In genomic region chr7:111694312-111694711, GRCm38 (mm10) we compare ENCODE assay signal across 8 mouse cellular contexts.
DNase-seq lines count a peak whose midpoint lies in the region; ATAC-seq and TF ChIP-seq lines count a peak whose summit lies in the region.

No protein-coding gene starts in this region.

- H3K4me3 ChIP-seq in hindbrain, postnatal 0 days (ENCODE audit: low read length): no peak overlapping the region
- H3K4me3 ChIP-seq in hindbrain, embryonic 10.5 days: no peak overlapping the region
- H3K4me3 ChIP-seq in limb, embryonic 15.5 days: no peak overlapping the region

- DNase-seq in hindbrain, postnatal 0 days (ENCODE audit: low spot score): peak; percentile 75
- DNase-seq in hindbrain, embryonic 10.5 days (ENCODE audit: low spot score): no peak
- peak; percentile 22 to 64 for DNase-seq in adrenal gland, postnatal 36 days
- DNase-seq in gastrocnemius, adult 18-20 months (ENCODE audit: low spot score): peak; percentile 85
- no peak for DNase-seq in left cerebral cortex, adult 8-10 months (ENCODE audit: low spot score in 2 of 2)
- DNase-seq in T-cell, adult 2 months (ENCODE audit: low spot score): no peak

- no peak for TF ChIP-seq CTCF in hindbrain, postnatal 0 days (IDR thresholded peaks at IDR 0.05; ENCODE audit: low read depth)

- no peak overlapping the region for H3K9ac ChIP-seq in hindbrain, postnatal 0 days (replicated peaks; ENCODE audit: low read length)
- H3K9ac ChIP-seq in limb, embryonic 15.5 days: no peak overlapping the region

- no peaks in the 10 kb centered on the region for H3K27me3 ChIP-seq in hindbrain, postnatal 0 days (ENCODE audit: insufficient read depth, low read length)
- no peaks in the 10 kb centered on the region for H3K27me3 ChIP-seq in hindbrain, embryonic 10.5 days (ENCODE audit: insufficient read depth, poor library complexity, severe bottlenecking)
- no peaks in the 10 kb centered on the region for H3K27me3 ChIP-seq in limb, embryonic 15.5 days

- no peak overlapping the region for H3K27ac ChIP-seq in hindbrain, postnatal 0 days
- H3K27ac ChIP-seq in hindbrain, embryonic 10.5 days: no peak overlapping the region
- no peak overlapping the region for H3K27ac ChIP-seq in limb, embryonic 15.5 days

- H3K4me1 ChIP-seq in hindbrain, postnatal 0 days (ENCODE audit: insufficient read depth, low read length): peaks cover 20% of the 10 kb centered on the region; the same call in 1 of the 2 replicates
- peaks cover 22% of the 10 kb centered on the region for H3K4me1 ChIP-seq in hindbrain, embryonic 10.5 days (replicated peaks)
- peaks cover 6% of the 10 kb centered on the region for H3K4me1 ChIP-seq in limb, embryonic 15.5 days

- H3K36me3 ChIP-seq in hindbrain, postnatal 0 days (ENCODE audit: insufficient read depth, low read length): no peaks in the 10 kb centered on the region
- no peaks in the 10 kb centered on the region for H3K36me3 ChIP-seq in hindbrain, embryonic 10.5 days
- no peaks in the 10 kb centered on the region for H3K36me3 ChIP-seq in limb, embryonic 15.5 days

- peak; percentile 50 for ATAC-seq in hindbrain, postnatal 0 days
- 0 out of 2 replicates have a peak, but pooled peaks have one; percentile 46 for ATAC-seq in limb, embryonic 15.5 days (ENCODE audit: insufficient number of reproducible peaks, low FRiP score, low TSS enrichment, low read depth)
- ATAC-seq in frontal cortex, adult (ENCODE audit: low TSS enrichment): no peak

- no peak overlapping the region for H3K4me2 ChIP-seq in hindbrain, postnatal 0 days (ENCODE audit: low read depth, low read length)
- no peak overlapping the region for H3K4me2 ChIP-seq in limb, embryonic 15.5 days

- H3K9me3 ChIP-seq in hindbrain, postnatal 0 days (ENCODE audit: low read length): no peaks in the 10 kb centered on the region
- no peaks in the 10 kb centered on the region for H3K9me3 ChIP-seq in hindbrain, embryonic 10.5 days
- H3K9me3 ChIP-seq in limb, embryonic 15.5 days: no peaks in the 10 kb centered on the region

- 46% methylated on average over 6 of the region's 6 CpGs for WGBS in hindbrain, postnatal 0 days
- WGBS in hindbrain, embryonic 10.5 days: 88% methylated on average over 6 of the region's 6 CpGs
- 47% methylated on average over 6 of the region's 6 CpGs for WGBS in limb, embryonic 15.5 days

Comparison
In these comparisons a context has a peak if more than half of its experiments do, and no peak if none do; other contexts are left out.
1. DNase-seq: peak in hindbrain, postnatal 0 days (single experiment), adrenal gland, postnatal 36 days (2 of 2) and gastrocnemius, adult 18-20 months (single experiment); none in hindbrain, embryonic 10.5 days (single experiment), left cerebral cortex, adult 8-10 months (0 of 2) and T-cell, adult 2 months (single experiment).